Mouse (Mus musculus) C2C12 (cell line): Measurements from ENCODE around the gene Phf1.

Experiments
- CEBPB ChIP-seq: IDR thresholded peaks from one replicate; pipeline ENCODE4 v1.6.1; 2011; ENCODE audit warnings: low read depth, mild to moderate bottlenecking, control low read depth, moderate library complexity
- CTCF ChIP-seq: IDR thresholded peaks from one replicate; pipeline ENCODE4 v1.5.1; 2011; ENCODE audit not compliant: control insufficient read depth, insufficient read depth, insufficient read length
- FOSL1 ChIP-seq: IDR thresholded peaks from one replicate; pipeline ENCODE4 v1.8.0; 2011; ENCODE audit warnings: mild to moderate bottlenecking, low read length; ENCODE audit not compliant: poor library complexity, insufficient read depth, severe bottlenecking
- MAX ChIP-seq: IDR thresholded peaks from one replicate; pipeline ENCODE4 v1.6.1; 2011; ENCODE audit warnings: mild to moderate bottlenecking, control low read depth
- MYOD1 ChIP-seq: IDR thresholded peaks from one replicate; pipeline ENCODE4 v1.6.1; 2011; ENCODE audit warnings: low read depth; ENCODE audit not compliant: control insufficient read depth, insufficient read length
- MYOG ChIP-seq: IDR thresholded peaks from one replicate; pipeline ENCODE4 v1.6.1; 2011; ENCODE audit not compliant: control insufficient read depth, insufficient read length; ENCODE audit errors: extremely low read depth
- USF1 ChIP-seq: IDR thresholded peaks from one replicate; pipeline ENCODE4 v1.6.1; 2011; ENCODE audit warnings: low read depth, mild to moderate bottlenecking, control low read depth, moderate library complexity

DNA sequence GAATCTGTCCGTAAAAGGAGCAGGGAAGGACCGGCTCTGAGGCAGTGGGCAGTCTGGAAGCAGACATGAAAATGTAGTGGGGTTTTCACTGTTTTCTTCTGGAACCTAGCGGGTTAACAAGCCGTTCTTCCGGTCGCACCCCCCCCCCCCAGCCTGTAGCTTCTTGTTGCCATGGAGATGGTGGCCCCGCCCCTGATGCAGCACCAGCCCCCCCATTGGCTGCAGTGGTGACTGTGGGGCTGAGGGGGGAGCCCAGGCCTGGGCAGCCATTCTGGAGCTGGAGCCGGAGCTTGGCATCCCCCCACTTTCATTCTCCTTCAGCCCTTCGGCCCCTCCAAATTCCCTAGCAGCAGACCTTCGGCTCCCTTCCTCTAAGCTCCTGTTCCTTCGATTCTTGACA is 18.6 kb downstream of the Phf1 start:
- TF ChIP-seq CTCF (no peak), FOSL1 (no peak), MAX (no peak), CEBPB (no peak), MYOD1 (no peak), MYOG (no peak), USF1 (no peak)
